Mouse (Mus musculus): Measurements from ENCODE around the gene Ttll1. TPM values are rescaled to one million over a fixed set of nuclear protein-coding genes. Genes with fewer than 3 reads are reported as not detected.

Ttll1 gene
- total RNA-seq, 1 experiment, result 7.2 TPM

DNA sequence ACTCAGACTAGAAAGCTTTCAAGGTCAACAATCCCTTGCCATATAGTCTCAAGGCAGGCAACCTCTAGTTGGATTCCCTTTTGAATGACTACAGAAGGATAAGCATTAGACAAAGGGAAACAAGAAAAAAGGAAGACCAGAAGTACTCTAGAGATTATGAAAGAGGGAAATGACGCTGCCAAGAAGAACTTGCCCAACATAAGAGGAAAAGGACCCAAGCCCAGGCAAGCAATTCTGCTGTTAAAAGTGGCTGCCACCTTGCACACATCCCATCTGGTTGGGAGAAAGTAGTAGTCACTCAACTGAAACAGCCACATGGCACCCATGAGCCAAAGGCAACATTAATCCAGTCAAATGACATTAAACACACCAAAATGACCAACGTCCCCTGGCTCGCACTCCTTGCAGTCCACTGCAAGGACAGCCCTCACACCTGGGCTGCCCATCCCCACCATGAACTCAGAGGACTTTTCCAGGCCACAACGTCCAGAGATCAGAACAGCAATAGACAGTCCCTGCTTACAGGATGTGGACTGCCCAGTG, 68.1 kb downstream of the Ttll1 start:
- Histone ChIP-seq H3K9ac (ENCODE audit: insufficient read depth, low read depth, low read length, poor library complexity, severe bottlenecking) (no peak overlapping the region), H3K27ac (ENCODE audit: insufficient read depth, low read depth, low read length, poor library complexity, severe bottlenecking) (no peak overlapping the region), H3K4me1 (ENCODE audit: control insufficient read depth in 2 of 2, insufficient read depth in 2 of 2, low read length in 2 of 2, poor library complexity in 1 of 2) (peaks cover 3 to 22% of the 10 kb centered on the region in 2 experiments), H3K36me3 (ENCODE audit: control insufficient read depth, insufficient read depth, low read length, poor library complexity, severe bottlenecking) (no peaks in the 10 kb centered on the region), H3K9me3 (ENCODE audit: control insufficient read depth, insufficient read depth, low read depth, low read length) (no peaks in the 10 kb centered on the region), H3K4me3 (ENCODE audit: insufficient read depth in 1 of 2, low read depth in 1 of 2, low read length in 2 of 2, poor library complexity in 1 of 2, severe bottlenecking in 1 of 2) (no peak overlapping the region)
- TF ChIP-seq MAFK (IDR thresholded peaks at IDR 0.05; ENCODE audit: insufficient read depth, low read depth, low read length) (no peak), ZC3H11A (IDR thresholded peaks at IDR 0.05; ENCODE audit: borderline replicate concordance, low read depth, low read length) (no peak), HCFC1 (IDR thresholded peaks at IDR 0.05; ENCODE audit: borderline replicate concordance, insufficient read depth, low read length) (no peak), ZNF384 (IDR thresholded peaks at IDR 0.05; ENCODE audit: low read depth, low read length) (no peak), CHD2 (IDR thresholded peaks at IDR 0.05; ENCODE audit: low read depth, low read length) (no peak)
- in situ Hi-C loops (cut with MboI; ENCODE audit: low sequenced_read_pairs in 2 of 2, unreplicated experiment in 2 of 2), result no loop called here
- no peak for DNase-seq (ENCODE audit: low read depth, low spot score)

DNA sequence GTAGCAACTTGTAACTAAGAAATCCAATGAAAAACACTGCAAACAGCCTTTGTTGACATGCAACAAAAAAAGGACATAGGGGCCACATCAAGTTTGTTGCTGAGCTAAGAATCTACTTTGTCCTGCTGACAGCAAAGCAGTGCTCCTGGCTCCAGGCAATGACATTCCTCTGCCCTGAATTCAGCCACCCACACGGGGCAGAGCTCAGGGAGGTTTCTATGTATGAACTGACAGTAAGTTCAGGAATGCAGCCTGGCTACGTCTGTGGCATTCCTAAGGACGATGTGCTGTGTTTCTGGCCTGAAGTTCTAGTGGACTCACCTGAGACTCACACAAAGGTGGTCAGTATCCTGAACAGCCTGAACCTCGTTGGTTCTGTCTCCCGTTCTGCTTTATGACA, 70.0 kb downstream of the Ttll1 start:
- no peaks in the 10 kb centered on the region for H3K36me3 ChIP-seq (ENCODE audit: control insufficient read depth, insufficient read depth, low read length, poor library complexity, severe bottlenecking)
- H3K4me1 ChIP-seq (ENCODE audit: control insufficient read depth in 2 of 2, insufficient read depth in 2 of 2, low read length in 2 of 2, poor library complexity in 1 of 2), result peaks cover 3 to 10% of the 10 kb centered on the region in 2 experiments
- H3K4me3 ChIP-seq (ENCODE audit: insufficient read depth in 1 of 2, low read depth in 1 of 2, low read length in 2 of 2, poor library complexity in 1 of 2, severe bottlenecking in 1 of 2), result no peak overlapping the region
- no peak for DNase-seq (ENCODE audit: low read depth, low spot score)
- H3K9ac ChIP-seq (ENCODE audit: insufficient read depth, low read depth, low read length, poor library complexity, severe bottlenecking), result no peak overlapping the region
- H3K9me3 ChIP-seq (ENCODE audit: control insufficient read depth, insufficient read depth, low read depth, low read length), result no peaks in the 10 kb centered on the region
- in situ Hi-C loops (cut with MboI; ENCODE audit: low sequenced_read_pairs in 2 of 2, unreplicated experiment in 2 of 2), result no loop called here
- no peak for TF ChIP-seq ZC3H11A (IDR thresholded peaks at IDR 0.05; ENCODE audit: borderline replicate concordance, low read depth, low read length)
- no peak for TF ChIP-seq HCFC1 (IDR thresholded peaks at IDR 0.05; ENCODE audit: borderline replicate concordance, insufficient read depth, low read length)
- no peak for TF ChIP-seq MAFK (IDR thresholded peaks at IDR 0.05; ENCODE audit: insufficient read depth, low read depth, low read length)
- TF ChIP-seq CHD2 (IDR thresholded peaks at IDR 0.05; ENCODE audit: low read depth, low read length), result no peak
- TF ChIP-seq ZNF384 (IDR thresholded peaks at IDR 0.05; ENCODE audit: low read depth, low read length), result no peak
- H3K27ac ChIP-seq (ENCODE audit: insufficient read depth, low read depth, low read length, poor library complexity, severe bottlenecking), result no peak overlapping the region

DNA sequence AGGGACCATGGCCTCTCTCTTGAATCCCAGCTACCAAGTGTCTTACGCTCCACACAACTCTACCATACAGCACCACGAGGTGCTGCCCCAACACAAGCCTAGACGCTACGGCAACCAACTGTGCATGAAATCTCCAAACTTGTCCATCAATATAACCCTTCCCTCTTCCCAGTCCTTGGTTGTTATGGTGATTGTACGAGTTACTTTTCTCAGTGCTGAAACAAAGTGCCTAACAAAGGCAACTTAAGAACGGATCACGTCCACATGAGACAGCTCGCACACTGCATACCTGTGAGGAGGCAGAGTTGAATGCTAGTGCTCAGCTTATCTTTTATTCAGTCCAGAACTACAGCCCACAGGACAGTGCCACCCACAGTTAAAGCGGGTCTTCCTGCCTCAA, 74.2 kb downstream of the Ttll1 start:
- no peak for TF ChIP-seq ZNF384 (IDR thresholded peaks at IDR 0.05; ENCODE audit: low read depth, low read length)
- no peak for TF ChIP-seq ZC3H11A (IDR thresholded peaks at IDR 0.05; ENCODE audit: borderline replicate concordance, low read depth, low read length)
- TF ChIP-seq MAFK (IDR thresholded peaks at IDR 0.05; ENCODE audit: insufficient read depth, low read depth, low read length), result no peak
- TF ChIP-seq CHD2 (IDR thresholded peaks at IDR 0.05; ENCODE audit: low read depth, low read length), result no peak
- no peak for TF ChIP-seq HCFC1 (IDR thresholded peaks at IDR 0.05; ENCODE audit: borderline replicate concordance, insufficient read depth, low read length)
- in situ Hi-C loops (cut with MboI; ENCODE audit: low sequenced_read_pairs in 2 of 2, unreplicated experiment in 2 of 2), result no loop called here
- peaks cover 4 to 9% of the 10 kb centered on the region in 2 experiments for H3K4me1 ChIP-seq (ENCODE audit: control insufficient read depth in 2 of 2, insufficient read depth in 2 of 2, low read length in 2 of 2, poor library complexity in 1 of 2)

GRCm38 (mm10) chr15:83435324-83436090, 75.2 kb downstream of the Ttll1 start:
- no peak for TF ChIP-seq MAFK (IDR thresholded peaks at IDR 0.05; ENCODE audit: insufficient read depth, low read depth, low read length)
- no peak for TF ChIP-seq CHD2 (IDR thresholded peaks at IDR 0.05; ENCODE audit: low read depth, low read length)
- TF ChIP-seq ZC3H11A (IDR thresholded peaks at IDR 0.05; ENCODE audit: borderline replicate concordance, low read depth, low read length), result no peak
- TF ChIP-seq ZNF384 (IDR thresholded peaks at IDR 0.05; ENCODE audit: low read depth, low read length), result no peak
- no peak for TF ChIP-seq HCFC1 (IDR thresholded peaks at IDR 0.05; ENCODE audit: borderline replicate concordance, insufficient read depth, low read length)
- Histone ChIP-seq H3K4me1 (ENCODE audit: control insufficient read depth in 2 of 2, insufficient read depth in 2 of 2, low read length in 2 of 2, poor library complexity in 1 of 2) (peaks cover 4 to 9% of the 10 kb centered on the region in 2 experiments; a peak in 3 of 4 replicates), H3K36me3 (ENCODE audit: control insufficient read depth, insufficient read depth, low read length, poor library complexity, severe bottlenecking) (no peaks in the 10 kb centered on the region), H3K27ac (ENCODE audit: insufficient read depth, low read depth, low read length, poor library complexity, severe bottlenecking) (no peak overlapping the region), H3K4me3 (ENCODE audit: insufficient read depth in 1 of 2, low read depth in 1 of 2, low read length in 2 of 2, poor library complexity in 1 of 2, severe bottlenecking in 1 of 2) (no peak overlapping the region), H3K9me3 (ENCODE audit: control insufficient read depth, insufficient read depth, low read depth, low read length) (no peaks in the 10 kb centered on the region), H3K9ac (ENCODE audit: insufficient read depth, low read depth, low read length, poor library complexity, severe bottlenecking) (no peak overlapping the region)
- DNase-seq (ENCODE audit: low read depth, low spot score), result no peak
- in situ Hi-C loops (cut with MboI; ENCODE audit: low sequenced_read_pairs in 2 of 2, unreplicated experiment in 2 of 2), result no loop called here

More for the DNA sequence above, 74.2 kb downstream of the Ttll1 start:
- H3K9me3 ChIP-seq (ENCODE audit: control insufficient read depth, insufficient read depth, low read depth, low read length), result no peaks in the 10 kb centered on the region
- H3K36me3 ChIP-seq (ENCODE audit: control insufficient read depth, insufficient read depth, low read length, poor library complexity, severe bottlenecking), result no peaks in the 10 kb centered on the region
- H3K4me3 ChIP-seq (ENCODE audit: insufficient read depth in 1 of 2, low read depth in 1 of 2, low read length in 2 of 2, poor library complexity in 1 of 2, severe bottlenecking in 1 of 2), result no peak overlapping the region
- no peak for DNase-seq (ENCODE audit: low read depth, low spot score)
- H3K9ac ChIP-seq (ENCODE audit: insufficient read depth, low read depth, low read length, poor library complexity, severe bottlenecking), result no peak overlapping the region
- no peak overlapping the region for H3K27ac ChIP-seq (ENCODE audit: insufficient read depth, low read depth, low read length, poor library complexity, severe bottlenecking)

Data from ES-E14 (cell line).